Mouse (Mus musculus) G1E (cell line): ENCODE measurements around the gene Rnf26.

Experiments
- CTCF ChIP-seq: IDR thresholded peaks from 2 replicates; pipeline ENCODE4 v1.5.1; 2012; ENCODE audit warnings: low read depth, low read length, inconsistent platforms, mixed read lengths
- GATA1 ChIP-seq: IDR thresholded peaks from 2 replicates; pipeline ENCODE4 v1.6.1; 2012; ENCODE audit warnings: borderline replicate concordance, low read length, inconsistent platforms, mixed read lengths
- POLR2AphosphoS5 ChIP-seq: IDR thresholded peaks from 2 replicates; pipeline ENCODE4 v1.6.1; 2012; ENCODE audit warnings: low read depth, low read length, inconsistent platforms; ENCODE audit not compliant: insufficient replicate concordance
- TAL1 ChIP-seq: conservative IDR thresholded peaks from 2 replicates; pipeline ENCODE4 v1.6.1; 2012; ENCODE audit warnings: low read depth, low read length, inconsistent platforms, mixed read lengths

DNA sequence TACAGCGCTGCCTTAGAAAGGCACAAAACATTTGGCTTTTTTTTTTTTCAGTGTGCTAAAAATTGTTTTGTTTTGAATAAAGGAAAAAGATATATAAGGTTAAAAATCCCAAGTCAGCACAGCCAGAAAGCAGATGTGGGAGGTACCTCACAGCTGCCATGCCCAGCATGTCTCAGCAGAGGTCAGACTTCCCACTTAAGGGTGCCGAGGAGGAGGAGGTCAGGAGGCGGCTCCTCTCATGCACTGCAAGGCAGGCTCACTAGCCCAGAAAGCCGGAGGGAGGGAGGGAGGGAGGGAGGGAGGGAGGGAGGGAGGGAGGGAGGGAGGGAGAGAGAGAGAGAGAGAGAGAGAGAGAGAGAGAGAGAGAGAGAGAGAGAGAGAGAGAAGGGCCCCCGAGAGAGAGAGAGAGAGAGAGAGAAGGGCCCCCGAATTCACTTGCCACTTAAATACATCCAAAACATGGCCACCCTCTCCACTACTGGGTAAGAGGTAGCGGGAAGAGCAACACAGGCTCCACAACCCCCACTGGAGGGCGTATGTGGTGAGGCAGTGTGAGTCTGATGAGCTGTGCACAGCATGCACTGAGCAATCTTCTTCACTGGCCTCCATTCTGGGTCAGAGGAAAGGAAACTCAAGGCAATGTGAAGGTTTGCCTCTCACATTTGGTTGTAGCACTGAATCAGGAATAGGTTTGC lies 30.9 kb upstream of the Rnf26 start:
- TF ChIP-seq CTCF (no peak), GATA1 (no peak), TAL1 (no peak), POLR2AphosphoS5 (no peak)
